Mouse (Mus musculus): ENCODE data around the gene Atxn2.

DNA sequence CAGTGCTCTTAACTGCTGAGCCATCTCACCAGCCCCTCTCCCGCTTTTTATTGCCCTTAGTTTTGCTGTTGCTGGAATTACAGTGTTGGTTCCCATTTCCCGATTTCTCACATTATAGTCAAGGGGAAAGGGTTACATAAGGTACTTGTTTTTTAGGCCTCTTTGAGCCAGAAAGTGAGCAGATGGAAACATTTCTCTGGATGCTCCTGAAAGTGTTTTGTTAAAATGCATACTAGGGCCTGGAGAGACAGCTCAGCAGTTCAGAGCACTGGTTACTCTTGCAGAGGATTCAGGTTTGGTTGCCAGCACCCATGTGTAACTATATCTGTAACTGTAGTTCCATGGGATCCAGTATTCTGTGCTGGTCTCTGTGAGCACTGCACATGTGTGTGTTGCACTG lies 97.1 kb downstream of the Atxn2 start:
- TF ChIP-seq POLR2A (IDR thresholded peaks at IDR 0.05; ENCODE audit: low read depth, low read length) (no peak), CTCF (conservative IDR thresholded peaks at IDR 0.05 in 1 of 2, IDR thresholded peaks at IDR 0.05 in 1 of 2; ENCODE audit: low read depth in 2 of 2, low read length in 2 of 2) (no peak), E2F4 (IDR thresholded peaks at IDR 0.05; ENCODE audit: insufficient replicate concordance, low read depth, low read length) (no peak), CHD2 (IDR thresholded peaks at IDR 0.05; ENCODE audit: low read length) (no peak), EP300 (IDR thresholded peaks at IDR 0.05; ENCODE audit: low read length) (no peak), GABPA (IDR thresholded peaks at IDR 0.05; ENCODE audit: insufficient replicate concordance, low read depth, low read length) (no peak), ZC3H11A (IDR thresholded peaks at IDR 0.05; ENCODE audit: low read depth, low read length) (no peak), CHD1 (IDR thresholded peaks at IDR 0.05; ENCODE audit: low read depth, low read length) (no peak), MYC (IDR thresholded peaks at IDR 0.05; ENCODE audit: low read depth, low read length) (no peak), MXI1 (IDR thresholded peaks at IDR 0.05; ENCODE audit: low read depth, low read length) (no peak), MAX (IDR thresholded peaks at IDR 0.05; ENCODE audit: low read length) (no peak), TCF12 (IDR thresholded peaks at IDR 0.05; ENCODE audit: low read depth, low read length) (no peak), JUND (conservative IDR thresholded peaks at IDR 0.05; ENCODE audit: low read depth, low read length) (no peak)

Data from CH12.LX (cell line).